Mouse (Mus musculus) spleen, postnatal 14 days (tissue): Measurements from ENCODE around the gene Htatip2.

Experiments
- DNase-seq, 2 experiments: peaks; one replicate each; pipeline ENCODE4 v3.0.0; 2021 to 2022; ENCODE audit warnings: low spot score in 2 of 2

Htatip2 gene

DNA sequence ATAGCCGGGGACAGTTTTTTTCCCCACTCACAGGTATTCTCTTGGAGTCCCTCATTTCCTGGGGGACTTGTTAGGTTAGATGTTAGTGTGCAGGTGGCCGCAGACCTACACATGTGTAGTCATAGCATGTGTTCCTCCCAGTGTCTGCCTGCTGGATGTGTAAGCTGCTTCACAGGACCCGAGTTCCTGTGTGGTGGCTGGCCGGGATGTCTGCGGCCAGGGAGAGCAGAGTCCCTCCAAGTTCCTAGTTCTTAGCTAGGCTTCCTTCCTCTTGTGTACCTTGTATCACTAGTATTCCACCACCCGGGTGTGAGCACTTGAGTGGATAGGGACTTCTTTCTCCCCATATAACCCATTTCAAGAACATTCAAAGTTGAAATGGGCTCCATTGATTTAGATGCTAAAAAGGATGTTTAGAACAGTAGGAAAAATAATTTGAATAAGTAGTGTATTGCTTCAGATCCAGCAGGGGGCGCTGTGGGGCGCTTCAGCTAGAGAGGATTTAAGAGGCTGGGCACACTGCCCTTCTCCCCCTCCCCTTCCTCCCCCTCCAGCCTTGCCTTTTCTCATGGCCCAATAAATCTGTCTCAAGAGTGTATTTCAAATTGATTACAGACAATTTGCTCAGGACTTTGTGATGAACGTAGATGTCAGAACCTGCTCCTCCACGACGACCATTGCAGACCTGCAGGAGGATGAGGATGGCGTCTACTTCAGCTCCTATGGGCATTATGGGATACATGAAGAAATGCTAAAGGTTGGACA, 27.9 kb downstream of the Htatip2 start:
- DNase-seq, result peak in 1 of 2 experiments; percentile 37

GRCm38 (mm10) chr7:49787383-49787645, 28.4 kb downstream of the Htatip2 start:
- no peak for DNase-seq

- DNase-seq, result no peak
Observed at GRCm38 (mm10) chr7:49794304-49794703, 35.4 kb downstream of the Htatip2 start.

DNA sequence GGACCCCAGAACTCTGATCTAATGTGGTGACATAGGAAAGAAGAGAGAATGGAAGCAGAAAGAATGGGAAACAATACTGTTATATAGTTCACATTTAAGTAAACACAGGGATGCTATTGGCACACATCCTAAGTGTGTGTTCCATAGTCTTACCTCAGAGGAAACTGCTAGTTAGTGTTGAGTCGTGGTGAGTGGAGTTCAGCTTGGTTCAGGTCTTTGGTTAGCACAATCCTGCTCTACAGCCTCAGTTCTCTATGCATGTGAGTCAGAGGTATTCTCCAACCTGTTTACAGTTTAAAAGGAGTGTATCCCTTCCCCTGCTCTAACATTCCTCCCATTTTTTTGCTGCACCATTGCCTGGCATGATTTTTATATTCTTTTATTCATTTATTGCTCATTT, 38.3 kb downstream of the Htatip2 start:
- no peak for DNase-seq

DNA sequence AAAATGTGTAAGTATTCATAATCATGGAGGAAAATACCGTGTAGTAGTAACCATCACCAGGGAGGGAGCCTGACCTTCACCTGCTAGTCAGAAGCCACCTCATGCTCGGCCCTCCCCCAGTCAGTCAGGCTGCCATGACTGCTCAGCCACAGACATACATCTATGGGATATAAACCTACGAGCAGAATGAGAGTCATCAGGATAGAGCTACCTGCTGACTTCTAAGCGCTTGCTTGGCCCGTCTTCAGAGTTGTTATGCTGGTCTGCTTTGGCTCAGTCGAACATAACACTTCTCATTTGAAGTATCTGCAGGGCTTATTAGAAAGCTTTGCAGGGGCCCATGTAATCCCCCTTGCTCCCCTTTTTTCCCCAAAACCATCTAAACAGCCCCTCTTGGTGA, 44.6 kb downstream of the Htatip2 start:
- no peak for DNase-seq

GRCm38 (mm10) chr7:49804638-49805165, 45.8 kb downstream of the Htatip2 start:
- DNase-seq, result no peak

DNA sequence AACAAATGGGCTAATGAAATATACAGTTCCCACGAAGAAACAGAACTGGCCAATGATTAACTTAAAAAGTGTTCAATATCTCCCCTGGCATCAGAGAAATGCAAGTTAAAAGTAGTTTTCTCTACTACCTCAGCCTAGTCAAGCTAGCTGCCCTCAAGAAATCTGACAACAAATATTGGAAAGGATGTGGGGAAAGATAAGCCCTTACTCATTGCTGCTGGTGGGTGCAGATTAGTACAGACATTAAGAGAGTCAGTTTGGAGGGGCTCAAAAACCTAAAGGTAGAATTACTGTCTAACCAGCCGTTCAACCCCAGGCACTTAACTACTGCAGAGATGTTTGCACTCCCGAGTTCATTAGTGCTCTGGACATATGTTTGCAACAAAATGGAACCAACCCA, 46.7 kb downstream of the Htatip2 start:
- no peak for DNase-seq

GRCm38 (mm10) chr7:49807093-49807682, 48.3 kb downstream of the Htatip2 start:
- no peak for DNase-seq

- no peak for DNase-seq
Observed at GRCm38 (mm10) chr7:49807846-49808622, 49.1 kb downstream of the Htatip2 start.

DNA sequence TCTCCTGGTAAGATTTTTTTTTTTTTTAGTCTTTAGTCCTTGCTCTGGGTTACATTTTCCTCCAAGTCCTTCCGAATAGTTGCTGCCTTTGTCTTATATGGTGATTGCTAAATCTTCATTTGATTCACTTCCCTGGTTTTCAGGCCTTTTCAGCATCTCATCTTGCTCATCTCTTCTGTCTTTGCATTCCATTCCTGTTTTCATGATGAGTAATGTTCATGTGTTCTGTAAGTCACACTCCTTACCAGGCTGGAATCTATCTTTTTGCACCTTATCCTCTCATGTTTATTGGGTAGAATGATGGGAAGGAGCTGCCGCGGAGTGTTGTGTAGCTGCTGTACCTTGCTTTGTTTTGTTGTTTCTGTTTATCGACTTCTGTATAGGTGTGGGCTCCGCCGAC, 50.2 kb downstream of the Htatip2 start:
- no peak for DNase-seq

DNA sequence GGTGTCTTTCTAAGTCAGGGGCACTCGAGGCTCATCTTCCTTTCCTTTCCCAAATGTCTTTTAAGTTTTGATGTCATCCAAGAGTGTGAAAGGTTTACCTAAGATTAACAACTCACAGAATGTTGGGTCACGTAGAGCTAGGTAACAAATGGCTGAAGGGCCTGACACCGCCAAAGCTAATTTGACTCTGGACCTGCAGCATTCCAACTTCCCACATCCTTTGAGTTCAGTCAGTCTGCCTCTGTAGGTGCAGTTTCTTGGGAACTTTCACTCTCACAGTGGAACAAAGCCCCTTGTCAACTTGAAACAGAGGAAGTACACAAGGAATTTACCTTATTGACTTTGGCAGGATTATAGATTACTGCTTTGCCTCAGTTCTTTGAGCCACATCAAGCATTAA, 50.6 kb downstream of the Htatip2 start:
- DNase-seq, result no peak

DNA sequence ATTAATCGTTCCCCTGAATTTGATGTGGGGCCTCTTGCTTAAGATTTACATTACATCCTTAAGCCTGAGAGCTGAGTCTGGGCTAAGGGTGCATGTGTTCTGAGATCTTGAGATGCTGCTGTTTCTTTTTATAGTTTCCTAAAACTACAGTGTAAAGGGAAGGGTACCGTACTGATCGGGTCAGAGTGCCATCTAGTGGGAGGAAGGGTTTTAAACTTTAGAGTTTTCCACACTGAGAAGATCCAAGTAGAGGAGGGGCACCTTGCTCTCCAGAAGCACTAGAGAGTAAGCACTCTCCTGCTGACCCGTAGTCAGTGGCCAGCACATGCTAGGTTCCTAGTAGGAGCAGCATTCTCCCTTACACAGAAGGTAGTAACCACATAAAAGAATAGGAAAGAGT, 52.4 kb downstream of the Htatip2 start:
- DNase-seq, result no peak

DNA sequence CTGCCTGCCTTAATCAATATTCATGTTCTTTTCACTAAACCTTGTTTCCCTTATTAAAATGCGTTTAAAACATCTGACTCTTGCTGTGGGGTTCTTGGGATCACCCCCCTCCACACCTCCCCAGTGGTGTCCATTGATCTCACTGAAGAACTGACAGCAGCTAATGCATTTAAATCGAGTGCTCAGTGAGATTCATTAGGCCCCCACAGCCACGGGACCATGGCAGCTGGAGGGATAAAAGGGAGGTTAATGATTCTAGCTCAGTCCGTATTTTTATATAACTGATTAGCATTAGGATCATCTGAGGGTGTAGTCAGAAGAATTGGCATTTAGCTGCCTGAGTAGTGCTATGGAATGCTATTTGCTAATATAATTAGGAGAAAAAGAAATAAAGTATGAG, 60.5 kb downstream of the Htatip2 start:
- no peak for DNase-seq

- DNase-seq, result no peak
Observed at GRCm38 (mm10) chr7:49821370-49821769, 62.5 kb downstream of the Htatip2 start.

- no peak for DNase-seq
Observed at GRCm38 (mm10) chr7:49822028-49822427, 63.1 kb downstream of the Htatip2 start.
